In genomic region chr1:185363526-185364182, GRCm38 (mm10) we compare ENCODE assay signal across 8 mouse cellular contexts. TPM values are rescaled to one million over a fixed set of nuclear protein-coding genes. Genes with fewer than 3 reads are reported as not detected.
DNase-seq lines count a peak whose midpoint lies in the region; ATAC-seq lines count a peak whose summit lies in the region.

No protein-coding gene starts in this region.

- H3K36me3 ChIP-seq in forebrain, embryonic 14.5 days (ENCODE audit: control insufficient read depth, insufficient read depth, low read length): 0 out of 2 replicates have a peak, but pooled peaks cover 2% of the 10 kb centered on the region
- no peaks in the 10 kb centered on the region for H3K36me3 ChIP-seq in neural tube, embryonic 14.5 days (ENCODE audit: control insufficient read depth, insufficient read depth, low read length)

- intact Hi-C loops in heart, postnatal 25 days (cut with DNase I): loop anchor here (2.0 kb wide), 1 partner anchor 33 kb away; no protein-coding TSS in a partner anchor

- peak overlapping the region; percentile 82 for H3K9ac ChIP-seq in forebrain, embryonic 14.5 days (ENCODE audit: low read length)
- peak overlapping the region; percentile 82 for H3K9ac ChIP-seq in neural tube, embryonic 14.5 days (replicated peaks; ENCODE audit: low read depth, low read length)

- no peaks in the 10 kb centered on the region for H3K27me3 ChIP-seq in forebrain, embryonic 14.5 days (replicated peaks; ENCODE audit: control insufficient read depth, insufficient read depth, low read length)
- no peaks in the 10 kb centered on the region for H3K27me3 ChIP-seq in neural tube, embryonic 14.5 days (ENCODE audit: control insufficient read depth, insufficient read depth, low read length)

- 5% methylated on average over 22 of the region's 22 CpGs for WGBS in forebrain, embryonic 14.5 days
- 4% methylated on average over 22 of the region's 22 CpGs for WGBS in neural tube, embryonic 14.5 days

- peak overlapping the region; percentile 86 for H3K27ac ChIP-seq in forebrain, embryonic 14.5 days (ENCODE audit: low read depth, low read length)
- peak overlapping the region; percentile 89 for H3K27ac ChIP-seq in neural tube, embryonic 14.5 days (ENCODE audit: low read depth, low read length)

- no peaks in the 10 kb centered on the region for H3K9me3 ChIP-seq in forebrain, embryonic 14.5 days (replicated peaks; ENCODE audit: control insufficient read depth, low read length)
- no peaks in the 10 kb centered on the region for H3K9me3 ChIP-seq in neural tube, embryonic 14.5 days (ENCODE audit: control insufficient read depth, low read length)

- H3K4me3 ChIP-seq in forebrain, embryonic 14.5 days (ENCODE audit: low read depth, low read length): peak overlapping the region; percentile 97
- peak overlapping the region; percentile 98 for H3K4me3 ChIP-seq in neural tube, embryonic 14.5 days (ENCODE audit: low read depth, low read length)

- peak overlapping the region; percentile 73 for H3K4me2 ChIP-seq in forebrain, embryonic 14.5 days (ENCODE audit: low read length)
- peak overlapping the region; percentile 70 for H3K4me2 ChIP-seq in neural tube, embryonic 14.5 days (ENCODE audit: low read depth, low read length)

- peak; percentile 52 for DNase-seq in layer of hippocampus, adult 11-12 months (ENCODE audit: low spot score)
- no peak for DNase-seq in layer of hippocampus, adult 9-10 months (ENCODE audit: low spot score)
- DNase-seq in cerebellum, adult 11-12 months: peak; percentile 57
- peak; percentile 72 for DNase-seq in forebrain, embryonic 14.5 days (ENCODE audit: low spot score)
- DNase-seq in heart, postnatal 25 days (ENCODE audit: low spot score): peak; percentile 15
- DNase-seq in kidney, postnatal 4 days: peak; percentile 57 to 69
- peak; percentile 30 to 62 for DNase-seq in lung, adult 18-20 months

- peak; percentile 38 for ATAC-seq in forebrain, embryonic 14.5 days
- ATAC-seq in neural tube, embryonic 14.5 days (ENCODE audit: low read depth): peak; percentile 26

- peaks cover 14% of the 10 kb centered on the region for H3K4me1 ChIP-seq in forebrain, embryonic 14.5 days (ENCODE audit: control insufficient read depth, insufficient read depth, low read length)
- H3K4me1 ChIP-seq in neural tube, embryonic 14.5 days (ENCODE audit: control insufficient read depth, insufficient read depth, low read length): peaks cover 21% of the 10 kb centered on the region

RNA-seq across cellular contexts. Expression of gene Eprs, which starts 0.8 kb away (rescaled TPM):
- polyA plus RNA-seq in forebrain, embryonic 14.5 days (2014; fragmentation: Nextera tagmentation; extraction: Ambion mirVana): 142 and 156 TPM in 2 replicates
- total RNA-seq in heart, postnatal 25 days (2021): 10 to 100 TPM; 76.0 to 80.9 TPM
- polyA plus RNA-seq in neural tube, embryonic 14.5 days (2014; fragmentation: Nextera tagmentation; extraction: Ambion mirVana): 131 and 158 TPM in 2 replicates

RNA-seq across cellular contexts. Expression of gene Bpnt1, which starts 31.7 kb away (rescaled TPM):
- 18.8 and 18.9 TPM in 2 replicates for polyA plus RNA-seq in forebrain, embryonic 14.5 days (2014; fragmentation: Nextera tagmentation; extraction: Ambion mirVana)
- total RNA-seq in heart, postnatal 25 days (2021): 10 to 100 TPM; 25.5 to 32.6 TPM
- 56.6 and 61.9 TPM in 2 replicates for polyA plus RNA-seq in neural tube, embryonic 14.5 days (2014; fragmentation: Nextera tagmentation; extraction: Ambion mirVana)

RNA-seq across cellular contexts. Expression of gene Iars2, which starts 34.5 kb away (rescaled TPM):
- polyA plus RNA-seq in forebrain, embryonic 14.5 days (2014; fragmentation: Nextera tagmentation; extraction: Ambion mirVana): 18.4 and 19.5 TPM in 2 replicates
- total RNA-seq in heart, postnatal 25 days (2021): 10 to 100 TPM; 70.8 to 73.1 TPM
- 19.7 and 22.9 TPM in 2 replicates for polyA plus RNA-seq in neural tube, embryonic 14.5 days (2014; fragmentation: Nextera tagmentation; extraction: Ambion mirVana)
